Mouse (Mus musculus) left cerebral cortex, adult 2 months (tissue): ENCODE measurements around the gene Ctnnd2. TPM values are rescaled to one million over a fixed set of nuclear protein-coding genes. Genes with fewer than 3 reads are reported as not detected.
A peak's percentile ranks its signal among the peaks of the same experiment; 100 is the strongest.

ENCODE experiments used
- DNase-seq, 2 experiments: peaks; one replicate each; pipeline ENCODE4 v3.0.0; 2021 to 2022; ENCODE audit warnings: low spot score in 2 of 2, mixed read lengths in 1 of 2; ENCODE audit errors: extremely low spot score in 1 of 2
- H3K27ac ChIP-seq: fragments of 200-600 bp; 2 replicates; pipeline ENCODE4 v1.8.1; 2022
- H3K4me3 ChIP-seq: fragments of 200-600 bp; 2 replicates; pipeline ENCODE4 v1.8.1; 2022
- CTCF ChIP-seq: fragments of 200-600 bp; IDR thresholded peaks from 2 replicates; pipeline ENCODE4 v1.8.1; 2022; ENCODE audit warnings: antibody characterized with exemption, mild to moderate bottlenecking, moderate library complexity
- intact Hi-C: fragments of 180-260 bp; cut with DNase I; formaldehyde crosslinking; loops from one replicate; pipeline ENCODE4 v1.15.1; 2025
- total RNA-seq, 2 experiments: library from RNA; stranded (reverse); gene quantifications; 2 replicates each; pipeline ENCODE4 v1.2.3; 2021

Gene Ctnnd2
- total RNA-seq, 2 experiments from 2014 or later = 274 to 276 TPM

GRCm38 (mm10) chr15:30887559-30887958 lies 715.2 kb downstream of the Ctnnd2 start:
- intact Hi-C loops = no loop called here
- H3K27ac ChIP-seq = peak overlapping the region; percentile 55
- no peak for TF ChIP-seq CTCF
- H3K4me3 ChIP-seq = no peak overlapping the region
- DNase-seq = peak; percentile 36 to 73

- H3K4me3 ChIP-seq = no peak overlapping the region
These were observed 719.6 kb downstream of the Ctnnd2 start for GRCm38 (mm10) chr15:30891986-30892385.

GRCm38 (mm10) chr15:30895063-30895462 lies 722.7 kb downstream of the Ctnnd2 start:
- Histone ChIP-seq H3K27ac (peak overlapping the region; percentile 13; the same call in 1 of the 2 replicates), H3K4me3 (no peak overlapping the region)
- intact Hi-C loops = no loop called here
- DNase-seq = no peak
- TF ChIP-seq CTCF = no peak

More at GRCm38 (mm10) chr15:30891986-30892385, 719.6 kb downstream of the Ctnnd2 start:
- no peak for DNase-seq
- TF ChIP-seq CTCF = no peak
- intact Hi-C loops = no loop called here
- H3K27ac ChIP-seq = no peak overlapping the region

GRCm38 (mm10) chr15:30897342-30897741 lies 724.9 kb downstream of the Ctnnd2 start:
- TF ChIP-seq CTCF = no peak
- no peak overlapping the region for H3K4me3 ChIP-seq
- intact Hi-C loops = no loop called here
- peak in 1 of 2 experiments; percentile 31 for DNase-seq
- H3K27ac ChIP-seq = peak overlapping the region; percentile 40

GRCm38 (mm10) chr15:30908027-30908426 lies 735.6 kb downstream of the Ctnnd2 start:
- Histone ChIP-seq H3K27ac (no peak overlapping the region), H3K4me3 (no peak overlapping the region)
- intact Hi-C loops = no loop called here
- DNase-seq = no peak
- TF ChIP-seq CTCF = no peak

GRCm38 (mm10) chr15:30913360-30913759 lies 741.0 kb downstream of the Ctnnd2 start:
- Histone ChIP-seq H3K27ac (no peak overlapping the region), H3K4me3 (no peak overlapping the region)
- TF ChIP-seq CTCF = no peak
- intact Hi-C loops = no loop called here
- DNase-seq = no peak

GRCm38 (mm10) chr15:30925838-30926237 lies 753.4 kb downstream of the Ctnnd2 start:
- DNase-seq = no peak
- Histone ChIP-seq H3K4me3 (no peak overlapping the region), H3K27ac (no peak overlapping the region)
- TF ChIP-seq CTCF = no peak
- intact Hi-C loops = loop anchor here (5.0 kb wide), 1 partner anchor 341 kb away; no protein-coding TSS in a partner anchor

GRCm38 (mm10) chr15:30927632-30928031 lies 755.2 kb downstream of the Ctnnd2 start:
- DNase-seq = no peak
- intact Hi-C loops = loop anchor here (1.0 to 5.0 kb wide), 2 partner anchors 222 to 340 kb away; no protein-coding TSS in a partner anchor
- H3K27ac ChIP-seq = no peak overlapping the region
- TF ChIP-seq CTCF = peak; percentile 75
- H3K4me3 ChIP-seq = no peak overlapping the region

GRCm38 (mm10) chr15:30931906-30932305 lies 759.5 kb downstream of the Ctnnd2 start:
- Histone ChIP-seq H3K4me3 (no peak overlapping the region), H3K27ac (no peak overlapping the region)
- no peak for DNase-seq
- intact Hi-C loops = no loop called here
- no peak for TF ChIP-seq CTCF

- DNase-seq = no peak
- intact Hi-C loops = no loop called here
- H3K27ac ChIP-seq = no peak overlapping the region
These were observed 773.5 kb downstream of the Ctnnd2 start for GRCm38 (mm10) chr15:30945863-30946262.

GRCm38 (mm10) chr15:30958513-30958912 lies 786.1 kb downstream of the Ctnnd2 start:
- TF ChIP-seq CTCF = no peak
- DNase-seq = no peak
- H3K27ac ChIP-seq = no peak overlapping the region
- intact Hi-C loops = no loop called here
- no peak overlapping the region for H3K4me3 ChIP-seq

More at GRCm38 (mm10) chr15:30945863-30946262, 773.5 kb downstream of the Ctnnd2 start:
- TF ChIP-seq CTCF = no peak
- no peak overlapping the region for H3K4me3 ChIP-seq

GRCm38 (mm10) chr15:30962421-30963160 lies 790.2 kb downstream of the Ctnnd2 start:
- H3K27ac ChIP-seq = peak overlapping the region; percentile 63
- intact Hi-C loops = no loop called here

GRCm38 (mm10) chr15:30964046-30964445 lies 791.7 kb downstream of the Ctnnd2 start:
- DNase-seq = no peak
- H3K4me3 ChIP-seq = no peak overlapping the region
- no peak overlapping the region for H3K27ac ChIP-seq
- intact Hi-C loops = no loop called here
- TF ChIP-seq CTCF = no peak

More at GRCm38 (mm10) chr15:30962421-30963160, 790.2 kb downstream of the Ctnnd2 start:
- no peak overlapping the region for H3K4me3 ChIP-seq
- DNase-seq = no peak
- no peak for TF ChIP-seq CTCF
